In genomic region chr2:26317991-26318672, GRCm38 (mm10) we compare ENCODE assay signal across 11 mouse cellular contexts. TPM values are rescaled to one million over a fixed set of nuclear protein-coding genes. Genes with fewer than 3 reads are reported as not detected.
DNase-seq lines count a peak whose midpoint lies in the region; ATAC-seq and TF ChIP-seq lines count a peak whose summit lies in the region.
"Had no signal": no experiment of that assay in that cellular context is flagged by ENCODE, and none has a peak within 500 bp of the region (broad histone marks: within the 10 kb centered on the region; RNA-seq: fewer than 3 reads in every experiment).

No protein-coding gene starts in this region.

- peaks cover 35% of the 10 kb centered on the region for H3K4me1 ChIP-seq in intestine, embryonic 15.5 days (replicated peaks)
- H3K4me1 ChIP-seq in intestine, postnatal 0 days (replicated peaks; ENCODE audit: control insufficient read depth, insufficient read depth, low read length): 0 out of 2 replicates have a peak, but pooled peaks cover 2% of the 10 kb centered on the region
- H3K4me1 ChIP-seq in forebrain, embryonic 12.5 days: peaks cover 55% of the 10 kb centered on the region
- peaks cover 52% of the 10 kb centered on the region for H3K4me1 ChIP-seq in hindbrain, postnatal 0 days (ENCODE audit: insufficient read depth, low read length)
- H3K4me1 ChIP-seq in neural tube, embryonic 13.5 days (replicated peaks): peaks cover 77% of the 10 kb centered on the region

- no peak overlapping the region for H3K4me3 ChIP-seq in intestine, embryonic 15.5 days (replicated peaks)
- no peak overlapping the region for H3K4me3 ChIP-seq in intestine, postnatal 0 days (ENCODE audit: low read depth, low read length)
- H3K4me3 ChIP-seq in forebrain, embryonic 12.5 days (replicated peaks): no peak overlapping the region; the same call in 1 of the 2 replicates
- no peak overlapping the region for H3K4me3 ChIP-seq in hindbrain, postnatal 0 days (ENCODE audit: low read length)
- H3K4me3 ChIP-seq in neural tube, embryonic 13.5 days: peak overlapping the region; percentile 95; the same call in 1 of the 2 replicates
- H3K4me3 ChIP-seq: liver, embryonic 15.5 days had no signal

- WGBS in intestine, embryonic 15.5 days: 82% methylated on average over 3 of the region's 3 CpGs
- WGBS in intestine, postnatal 0 days: 82% methylated on average over 3 of the region's 3 CpGs
- 96% methylated on average over 3 of the region's 3 CpGs for WGBS in forebrain, embryonic 12.5 days
- 85% methylated on average over 3 of the region's 3 CpGs for WGBS in hindbrain, postnatal 0 days
- WGBS in neural tube, embryonic 13.5 days: 89% methylated on average over 3 of the region's 3 CpGs

- ATAC-seq in intestine, embryonic 15.5 days: no peak
- ATAC-seq in intestine, postnatal 0 days: no peak
- no peak for ATAC-seq in forebrain, embryonic 12.5 days (ENCODE audit: low FRiP score)
- no peak for ATAC-seq in hindbrain, postnatal 0 days
- ATAC-seq in neural tube, embryonic 13.5 days (ENCODE audit: low read depth): no peak

- 0 out of 2 replicates have a peak overlapping the region, but pooled peaks have one; percentile 7 for H3K4me2 ChIP-seq in intestine, embryonic 15.5 days (replicated peaks)
- H3K4me2 ChIP-seq in intestine, postnatal 0 days (replicated peaks; ENCODE audit: low read depth): no peak overlapping the region
- peak overlapping the region; percentile 96 for H3K4me2 ChIP-seq in forebrain, embryonic 12.5 days
- H3K4me2 ChIP-seq in hindbrain, postnatal 0 days (ENCODE audit: low read depth, low read length): peak overlapping the region; percentile 85
- peak overlapping the region; percentile 99 for H3K4me2 ChIP-seq in neural tube, embryonic 13.5 days
- H3K4me2 ChIP-seq: liver, embryonic 15.5 days had no signal

- no peak overlapping the region for H3K27ac ChIP-seq in intestine, embryonic 15.5 days
- H3K27ac ChIP-seq in intestine, postnatal 0 days (ENCODE audit: low read depth, low read length): no peak overlapping the region
- H3K27ac ChIP-seq in forebrain, embryonic 12.5 days: no peak overlapping the region
- no peak overlapping the region for H3K27ac ChIP-seq in hindbrain, postnatal 0 days
- H3K27ac ChIP-seq in neural tube, embryonic 13.5 days (replicated peaks): no peak overlapping the region
- H3K27ac ChIP-seq: liver, embryonic 15.5 days had no signal

- H3K27me3 ChIP-seq in intestine, embryonic 15.5 days (replicated peaks): no peaks in the 10 kb centered on the region
- H3K27me3 ChIP-seq in intestine, postnatal 0 days (replicated peaks; ENCODE audit: control insufficient read depth, insufficient read depth, low read length): no peaks in the 10 kb centered on the region
- no peaks in the 10 kb centered on the region for H3K27me3 ChIP-seq in forebrain, embryonic 12.5 days
- H3K27me3 ChIP-seq in hindbrain, postnatal 0 days (ENCODE audit: insufficient read depth, low read length): no peaks in the 10 kb centered on the region
- H3K27me3 ChIP-seq in neural tube, embryonic 13.5 days: no peaks in the 10 kb centered on the region

- no peak overlapping the region for H3K9ac ChIP-seq in intestine, embryonic 15.5 days
- no peak overlapping the region for H3K9ac ChIP-seq in intestine, postnatal 0 days (ENCODE audit: low read depth, low read length)
- peak overlapping the region; percentile 96 for H3K9ac ChIP-seq in forebrain, embryonic 12.5 days
- peak overlapping the region; percentile 33; the same call in 1 of the 2 replicates for H3K9ac ChIP-seq in hindbrain, postnatal 0 days (replicated peaks; ENCODE audit: low read length)
- peak overlapping the region; percentile 94; the same call in 1 of the 2 replicates for H3K9ac ChIP-seq in neural tube, embryonic 13.5 days
- H3K9ac ChIP-seq: liver, embryonic 15.5 days had no signal

- DNase-seq in hindbrain, postnatal 0 days (ENCODE audit: low spot score): no peak
- DNase-seq in gastrocnemius, adult 8-10 months (ENCODE audit: low spot score in 2 of 2): no peak
- DNase-seq in kidney, postnatal 36 days: no peak
- DNase-seq: heart, postnatal 4 days; layer of hippocampus, adult 9-11 months had no signal

- no peaks in the 10 kb centered on the region; the same call in 1 of the 2 replicates for H3K36me3 ChIP-seq in intestine, embryonic 15.5 days
- H3K36me3 ChIP-seq in intestine, postnatal 0 days (ENCODE audit: control insufficient read depth, insufficient read depth): 0 out of 2 replicates have a peak, but pooled peaks cover 1% of the 10 kb centered on the region
- H3K36me3 ChIP-seq in forebrain, embryonic 12.5 days (replicated peaks): peaks cover 15% of the 10 kb centered on the region
- peaks cover 7% of the 10 kb centered on the region; the same call in 1 of the 2 replicates for H3K36me3 ChIP-seq in hindbrain, postnatal 0 days (ENCODE audit: insufficient read depth, low read length)
- H3K36me3 ChIP-seq in neural tube, embryonic 13.5 days: peaks cover 13% of the 10 kb centered on the region
- H3K36me3 ChIP-seq: liver, embryonic 15.5 days had no signal

- TF ChIP-seq CTCF in intestine, postnatal 0 days (IDR thresholded peaks at IDR 0.05; ENCODE audit: low read depth): no peak
- TF ChIP-seq CTCF in hindbrain, postnatal 0 days (IDR thresholded peaks at IDR 0.05; ENCODE audit: low read depth): no peak

- H3K9me3 ChIP-seq in intestine, embryonic 15.5 days: no peaks in the 10 kb centered on the region
- H3K9me3 ChIP-seq in intestine, postnatal 0 days (ENCODE audit: control insufficient read depth): no peaks in the 10 kb centered on the region
- H3K9me3 ChIP-seq in forebrain, embryonic 12.5 days: no peaks in the 10 kb centered on the region
- no peaks in the 10 kb centered on the region for H3K9me3 ChIP-seq in hindbrain, postnatal 0 days (ENCODE audit: low read length)
- no peaks in the 10 kb centered on the region for H3K9me3 ChIP-seq in neural tube, embryonic 13.5 days
- H3K9me3 ChIP-seq: liver, embryonic 15.5 days had no signal

RNA-seq across cellular contexts. Expression of gene Gpsm1, which starts 2.8 kb away (rescaled TPM):
- 26.7 and 26.8 TPM in 2 replicates for polyA plus RNA-seq in intestine, embryonic 15.5 days (2015; fragmentation: Nextera tagmentation; extraction: Ambion mirVana)
- polyA plus RNA-seq in intestine, postnatal 0 days (2015; fragmentation: Nextera tagmentation; extraction: Ambion mirVana): 6.3 and 6.9 TPM in 2 replicates
- polyA plus RNA-seq in forebrain, embryonic 12.5 days (2016; fragmentation: Nextera tagmentation; extraction: Ambion mirVana): 102 and 108 TPM in 2 replicates
- total RNA-seq in hindbrain, postnatal 0 days (2014; rRNA removed): 310 and 330 TPM in 2 replicates
- polyA plus RNA-seq in hindbrain, postnatal 0 days (2015; fragmentation: Nextera tagmentation; extraction: Ambion mirVana): 147 and 155 TPM in 2 replicates
- 109 and 114 TPM in 2 replicates for polyA plus RNA-seq in neural tube, embryonic 13.5 days (2015; fragmentation: Nextera tagmentation; extraction: Ambion mirVana)
- 1 to 10 TPM in 3 of 4 experiments, under 1 TPM in 1; 0.75 to 3.6 (median 1.6) TPM for total RNA-seq in gastrocnemius, adult 8-10 months (2022)

RNA-seq across cellular contexts. Expression of gene Ccdc187, which starts 23.8 kb away (rescaled TPM):
- polyA plus RNA-seq in intestine, embryonic 15.5 days (2015; fragmentation: Nextera tagmentation; extraction: Ambion mirVana): 0.36 and 0.37 TPM in 2 replicates
- 0.09 and 0.21 TPM in 2 replicates for polyA plus RNA-seq in intestine, postnatal 0 days (2015; fragmentation: Nextera tagmentation; extraction: Ambion mirVana)
- polyA plus RNA-seq in forebrain, embryonic 12.5 days (2016; fragmentation: Nextera tagmentation; extraction: Ambion mirVana): 0.34 and 0.45 TPM in 2 replicates
- 1.3 and 2.7 TPM in 2 replicates for total RNA-seq in hindbrain, postnatal 0 days (2014; rRNA removed)
- 0.18 TPM in 2 replicates for polyA plus RNA-seq in hindbrain, postnatal 0 days (2015; fragmentation: Nextera tagmentation; extraction: Ambion mirVana)
- 0.06 and 0.08 TPM in 2 replicates for polyA plus RNA-seq in neural tube, embryonic 13.5 days (2015; fragmentation: Nextera tagmentation; extraction: Ambion mirVana)
- not detected for total RNA-seq in gastrocnemius, adult 8-10 months (2022)
- polyA plus RNA-seq: neural tube, embryonic 11.5 days had no signal

RNA-seq across cellular contexts. Expression of gene Dnlz, which starts 33.8 kb away (rescaled TPM):
- 23.6 and 24.7 TPM in 2 replicates for polyA plus RNA-seq in intestine, embryonic 15.5 days (2015; fragmentation: Nextera tagmentation; extraction: Ambion mirVana)
- polyA plus RNA-seq in intestine, postnatal 0 days (2015; fragmentation: Nextera tagmentation; extraction: Ambion mirVana): 16.4 and 17.0 TPM in 2 replicates
- 34.5 and 36.3 TPM in 2 replicates for polyA plus RNA-seq in forebrain, embryonic 12.5 days (2016; fragmentation: Nextera tagmentation; extraction: Ambion mirVana)
- 38.2 and 38.5 TPM in 2 replicates for total RNA-seq in hindbrain, postnatal 0 days (2014; rRNA removed)
- 25.6 and 28.2 TPM in 2 replicates for polyA plus RNA-seq in hindbrain, postnatal 0 days (2015; fragmentation: Nextera tagmentation; extraction: Ambion mirVana)
- 30.1 and 34.2 TPM in 2 replicates for polyA plus RNA-seq in neural tube, embryonic 13.5 days (2015; fragmentation: Nextera tagmentation; extraction: Ambion mirVana)
- total RNA-seq in gastrocnemius, adult 8-10 months (2022): 10 to 100 TPM; 19.6 to 21.5 (median 20.6) TPM

RNA-seq across cellular contexts. Expression of gene Card9, which starts 42.6 kb away (rescaled TPM):
- 0.79 and 0.91 TPM in 2 replicates for polyA plus RNA-seq in intestine, embryonic 15.5 days (2015; fragmentation: Nextera tagmentation; extraction: Ambion mirVana)
- 0.26 and 0.33 TPM in 2 replicates for polyA plus RNA-seq in intestine, postnatal 0 days (2015; fragmentation: Nextera tagmentation; extraction: Ambion mirVana)
- polyA plus RNA-seq in forebrain, embryonic 12.5 days (2016; fragmentation: Nextera tagmentation; extraction: Ambion mirVana): 1.3 TPM in 2 replicates
- total RNA-seq in hindbrain, postnatal 0 days (2014; rRNA removed): 2.0 and 24.2 TPM in 2 replicates
- 1.5 and 1.6 TPM in 2 replicates for polyA plus RNA-seq in hindbrain, postnatal 0 days (2015; fragmentation: Nextera tagmentation; extraction: Ambion mirVana)
- polyA plus RNA-seq in neural tube, embryonic 13.5 days (2015; fragmentation: Nextera tagmentation; extraction: Ambion mirVana): 1.3 and 2.0 TPM in 2 replicates
- under 1 TPM; 0.22 to 0.51 (median 0.47) TPM for total RNA-seq in gastrocnemius, adult 8-10 months (2022)

Comparison
In these comparisons a context has a peak if more than half of its experiments do, and no peak if none do; other contexts are left out.
1. H3K9ac ChIP-seq: peak in forebrain, embryonic 12.5 days (single experiment), hindbrain, postnatal 0 days (single experiment) and neural tube, embryonic 13.5 days (single experiment); none in intestine, embryonic 15.5 days (single experiment) and intestine, postnatal 0 days (single experiment).